Mouse (Mus musculus) bone marrow, adult 2 months (tissue): ENCODE measurements at regions not wholly inside any gene's neighbourhood (a gene's known extent, or its start where the extent isn't known, plus 50 kb on each side); places are given as distances from the start of the nearest gene placed in this dataset.
A peak's percentile ranks its signal among the peaks of the same experiment; 100 is the strongest.

Experiments
- H3K27ac ChIP-seq: fragments of 200-500 bp; 2 replicates; pipeline ENCODE4 v1.5.1; 2012; ENCODE audit warnings: low read depth, mild to moderate bottlenecking, control low read depth, inconsistent platforms, low read length; ENCODE audit not compliant: control insufficient read depth, poor library complexity, insufficient read depth
- H3K4me1 ChIP-seq: fragments of 200-500 bp; 2 replicates; pipeline ENCODE4 v1.6.1; 2011; ENCODE audit warnings: low read length; ENCODE audit not compliant: control insufficient read depth, insufficient read depth
- H3K4me3 ChIP-seq: fragments of 200-500 bp; replicated peaks from 2 replicates; pipeline ENCODE3; 2011; ENCODE audit warnings: mild to moderate bottlenecking, low read depth, low read length, control low read depth; ENCODE audit not compliant: control insufficient read depth
- CTCF ChIP-seq: fragments of 200-500 bp; IDR thresholded peaks from 2 replicates; pipeline ENCODE4 v1.5.1; 2011; ENCODE audit warnings: low read length, control low read depth; ENCODE audit not compliant: control insufficient read depth, insufficient read depth
- POLR2A ChIP-seq: fragments of 200-500 bp; IDR thresholded peaks from 2 replicates; pipeline ENCODE4 v1.6.1; 2011; ENCODE audit warnings: low read depth, mild to moderate bottlenecking, control low read depth, low read length, borderline replicate concordance; ENCODE audit not compliant: control insufficient read depth
- WGBS: fragments of 180-500 bp; shearing (Covaris S2); methylation state at CpG from one replicate; pipeline ENCODE4 v1.1.7; 2018; 5-methylcytosine and 5-hydroxymethylcytosine counted together

DNA sequence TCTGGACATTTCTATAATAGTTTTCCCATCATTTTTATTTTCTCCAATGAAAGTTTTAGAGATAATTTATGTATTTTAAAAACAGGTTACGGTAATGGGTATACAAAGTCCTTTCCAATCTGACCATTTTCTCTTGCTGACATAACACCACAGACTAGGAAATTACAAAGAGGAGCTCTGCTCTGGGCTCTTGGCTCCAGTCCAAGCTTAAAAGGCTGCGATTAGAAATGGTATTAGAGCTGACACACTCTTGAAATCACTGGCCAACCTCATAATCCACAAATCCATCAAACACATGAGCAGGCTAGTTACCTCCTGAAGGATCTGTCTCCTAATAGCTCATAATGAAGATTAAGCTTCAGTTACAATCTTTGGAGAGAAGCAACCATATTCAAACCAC is 140.3 kb downstream of the Cxcl12 start:
- 63% methylated on average over 2 of the region's 2 CpGs for WGBS

DNA sequence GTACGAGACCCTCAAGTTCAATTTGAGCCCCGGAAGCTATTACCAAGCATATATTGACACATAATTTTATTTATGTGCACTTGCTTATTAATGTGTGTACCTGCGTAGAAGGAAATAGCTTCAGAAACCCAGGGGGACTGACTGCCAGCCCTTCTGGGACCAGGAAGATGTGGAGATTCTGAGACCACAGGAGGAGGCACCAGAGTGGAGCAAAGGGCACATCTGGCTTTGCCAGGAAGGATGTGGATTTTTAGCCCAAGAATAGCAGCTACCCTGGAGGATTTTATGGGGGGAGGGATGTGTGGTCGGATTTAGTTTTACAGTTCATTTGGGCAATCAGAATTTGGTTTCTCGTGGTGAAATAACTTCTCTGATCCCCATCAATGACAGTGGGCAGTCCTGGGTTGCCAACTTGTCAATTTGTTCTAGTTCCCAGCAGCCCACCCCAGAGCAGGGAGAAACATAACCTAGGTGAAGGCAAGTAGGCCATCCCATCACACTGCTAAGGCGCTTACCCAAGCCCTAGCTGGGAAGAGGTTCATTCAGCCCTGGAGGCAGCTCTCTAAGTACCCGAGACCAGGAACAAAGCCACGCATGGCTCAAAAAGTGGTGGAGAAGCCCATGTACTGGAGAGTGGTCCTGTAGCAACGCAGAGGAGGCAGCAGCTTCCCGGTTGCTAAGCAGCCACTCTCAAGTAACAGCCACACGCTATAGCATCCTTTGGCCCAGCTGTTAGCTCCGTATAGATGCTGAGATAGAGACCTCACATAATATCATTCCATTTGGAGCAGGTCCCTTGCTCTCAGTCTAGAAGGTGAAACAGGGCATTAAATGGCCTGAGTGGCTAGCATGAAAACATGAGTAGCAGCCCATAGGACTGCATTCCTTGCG is 144.8 kb downstream of the Cxcl12 start:
- Histone ChIP-seq H3K4me1 (no peaks in the 10 kb centered on the region), H3K4me3 (no peak overlapping the region), H3K27ac (no peak overlapping the region)
- WGBS, result 73% methylated on average over 13 of the region's 13 CpGs
- TF ChIP-seq CTCF, result no peak
- no peak for TF ChIP-seq POLR2A

More for the DNA sequence above, 140.3 kb downstream of the Cxcl12 start:
- H3K4me1 ChIP-seq, result no peaks in the 10 kb centered on the region
- no peak overlapping the region for H3K4me3 ChIP-seq
- TF ChIP-seq CTCF (no peak), POLR2A (no peak)
- no peak overlapping the region for H3K27ac ChIP-seq

DNA sequence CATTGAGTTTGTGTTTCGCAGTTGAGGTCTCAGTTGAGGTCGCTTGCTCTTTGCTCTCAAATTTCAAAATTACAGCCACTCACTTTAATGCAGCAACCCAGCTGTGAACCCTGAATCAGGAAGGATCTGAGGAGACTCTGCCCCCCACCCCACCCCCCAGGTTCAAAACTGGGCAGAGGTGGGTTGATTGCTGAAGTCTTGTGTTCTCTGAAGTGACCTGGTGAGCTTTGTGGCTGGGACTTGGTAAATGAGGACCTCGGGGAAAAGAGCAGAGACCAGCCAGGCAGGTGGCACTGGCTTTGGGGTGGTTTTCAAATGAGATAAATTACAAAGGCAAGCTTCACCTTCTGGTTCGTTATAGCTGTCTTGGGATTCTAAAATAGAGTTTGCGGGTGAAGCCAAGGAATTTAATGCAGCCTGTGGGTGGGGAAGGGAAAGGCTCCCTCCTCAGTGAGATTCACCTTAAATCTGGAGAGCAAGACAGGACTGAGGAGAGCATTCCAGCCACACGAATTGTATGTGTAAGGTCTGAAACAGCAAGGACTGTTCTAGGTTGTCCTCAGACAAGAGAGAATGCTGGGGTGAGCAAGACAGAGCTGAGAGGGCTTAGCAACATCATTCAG is 145.7 kb downstream of the Cxcl12 start:
- 68% methylated on average over 6 of the region's 6 CpGs for WGBS
- no peak for TF ChIP-seq CTCF
- no peak for TF ChIP-seq POLR2A
- H3K4me1 ChIP-seq, result no peaks in the 10 kb centered on the region
- H3K27ac ChIP-seq, result no peak overlapping the region
- no peak overlapping the region for H3K4me3 ChIP-seq

DNA sequence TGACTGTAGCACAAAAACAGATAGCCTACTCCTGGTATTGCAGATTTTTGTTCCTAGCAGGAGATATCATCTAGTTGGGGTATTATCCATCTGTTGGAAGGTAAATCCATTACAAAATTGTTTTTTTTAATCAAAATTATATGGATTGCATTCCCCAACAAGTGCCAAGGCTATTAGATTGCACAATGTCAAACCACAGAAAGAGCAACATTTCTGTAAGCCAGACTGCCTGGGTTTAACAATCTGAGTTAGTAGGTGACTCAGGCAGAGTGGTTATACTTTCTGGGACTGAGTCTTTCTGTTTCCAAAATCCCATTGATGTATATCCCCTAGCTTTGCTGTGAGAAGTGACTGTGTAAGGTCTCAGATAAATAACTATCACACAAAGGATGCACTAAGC is 155.0 kb downstream of the Cxcl12 start:
- Histone ChIP-seq H3K4me3 (no peak overlapping the region), H3K27ac (no peak overlapping the region), H3K4me1 (no peaks in the 10 kb centered on the region)
- TF ChIP-seq CTCF, result no peak
- TF ChIP-seq POLR2A, result no peak

DNA sequence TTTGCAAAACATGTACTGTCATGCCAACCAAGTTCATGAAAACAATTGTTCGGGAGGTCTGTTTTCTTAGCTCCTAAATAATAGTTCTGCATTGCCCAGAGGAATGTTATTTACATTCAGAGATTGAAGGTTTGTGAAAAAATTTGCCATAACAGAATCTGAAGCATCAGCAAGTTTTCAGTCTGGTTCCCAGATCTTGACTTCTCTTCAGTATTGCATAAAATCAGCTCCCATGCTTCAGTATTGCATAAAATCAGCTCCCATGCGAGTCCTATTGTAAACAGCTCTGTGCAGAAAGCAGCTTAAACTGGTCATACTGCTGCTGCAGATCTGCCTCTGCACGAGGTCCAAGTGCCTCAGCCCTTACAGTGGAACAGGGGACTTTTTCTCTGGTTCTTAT is 155.5 kb downstream of the Cxcl12 start:
- H3K27ac ChIP-seq, result no peak overlapping the region
- H3K4me1 ChIP-seq, result no peaks in the 10 kb centered on the region
- TF ChIP-seq CTCF (no peak), POLR2A (no peak)
- WGBS, result 60% methylated on average over 3 of the region's 3 CpGs
- H3K4me3 ChIP-seq, result no peak overlapping the region

DNA sequence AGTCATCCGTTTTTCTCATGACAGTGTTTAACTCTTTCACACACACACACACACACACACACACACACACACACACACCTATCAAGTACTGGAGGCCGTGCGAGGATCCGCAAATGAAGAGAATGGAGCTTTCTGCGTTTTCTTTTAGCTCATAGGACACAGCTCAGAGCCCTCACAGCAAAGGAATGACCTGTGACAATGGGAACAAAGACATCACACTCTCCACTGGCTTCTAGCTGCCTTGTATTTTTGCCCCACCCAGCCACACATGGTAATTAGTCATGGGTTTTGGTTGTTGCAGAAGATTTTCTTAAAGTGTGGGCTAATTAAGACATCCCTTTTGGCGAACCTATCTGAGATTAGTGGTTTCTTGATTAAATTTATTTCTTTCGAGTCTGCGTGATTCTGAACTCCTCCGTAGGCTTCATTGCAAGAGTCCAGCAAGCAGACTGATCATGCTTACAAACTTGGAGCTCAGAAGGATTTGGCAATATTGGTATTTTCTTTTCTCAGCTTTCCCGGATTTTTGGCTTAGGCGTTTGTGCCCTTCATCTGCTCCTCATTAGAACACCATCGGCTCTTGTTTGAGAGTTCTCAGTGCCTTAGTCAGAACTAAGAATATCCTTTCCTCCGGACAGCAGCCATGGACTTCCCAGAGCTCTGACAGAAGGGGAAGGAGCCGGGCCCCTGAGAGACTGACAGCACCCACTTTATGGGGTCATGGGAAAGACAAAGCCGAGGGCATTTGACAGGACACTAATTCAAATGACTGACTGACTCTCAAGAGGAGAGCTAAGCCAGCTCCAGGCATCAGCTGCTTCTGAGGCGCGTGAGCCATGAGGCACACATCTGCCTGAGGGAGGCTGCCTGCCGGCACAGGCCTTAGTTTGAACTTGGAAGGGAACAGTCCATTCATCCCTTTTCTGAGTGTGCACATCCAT is 158.8 kb downstream of the Cxcl12 start:
- Histone ChIP-seq H3K4me3 (no peak overlapping the region), H3K4me1 (no peaks in the 10 kb centered on the region), H3K27ac (peak overlapping the region; percentile 33; the same call in 1 of the 2 replicates)
- TF ChIP-seq CTCF (no peak), POLR2A (no peak)
- WGBS, result 78% methylated on average over 18 of the region's 18 CpGs

DNA sequence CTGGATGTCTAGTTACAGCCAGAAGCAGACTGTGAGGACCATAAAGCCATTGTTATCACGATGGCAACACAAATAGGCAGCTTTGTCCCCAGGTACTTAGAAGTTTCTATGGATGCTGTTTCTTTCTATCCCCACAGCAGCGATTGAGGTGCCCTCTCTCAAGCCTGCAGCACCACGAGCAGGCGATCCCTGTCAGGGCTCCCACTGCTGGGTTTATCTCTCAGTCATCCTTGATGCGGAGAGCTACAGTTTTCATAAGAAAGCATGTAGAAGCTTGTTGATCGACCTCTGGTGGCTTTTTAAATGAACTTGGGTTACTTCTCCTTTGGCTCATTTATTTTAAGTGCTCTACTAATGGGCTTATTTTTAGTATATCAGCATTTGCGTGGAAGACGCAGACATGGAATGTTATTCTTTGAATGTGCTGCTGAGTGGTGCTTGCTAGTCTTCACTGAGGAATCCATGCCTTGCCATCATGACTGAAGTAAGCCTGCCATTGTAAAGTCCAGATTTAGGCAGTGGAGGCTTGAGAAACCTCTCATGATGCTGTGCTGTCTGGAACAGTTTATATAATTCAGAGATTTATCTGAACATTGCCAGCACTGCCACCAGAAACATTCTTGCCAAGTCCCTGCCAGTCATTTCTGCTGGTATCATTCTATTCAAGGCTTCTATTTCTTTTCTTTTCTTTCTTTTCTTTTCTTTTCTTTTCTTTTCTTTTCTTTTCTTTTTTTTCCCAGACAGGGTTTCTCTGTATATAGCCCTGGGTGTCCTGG is 161.0 kb downstream of the Cxcl12 start:
- Histone ChIP-seq H3K4me1 (no peaks in the 10 kb centered on the region), H3K4me3 (no peak overlapping the region), H3K27ac (no peak overlapping the region)
- WGBS, result 76% methylated on average over 8 of the region's 8 CpGs
- TF ChIP-seq POLR2A, result no peak
- TF ChIP-seq CTCF, result no peak
